Mouse (Mus musculus) spleen, adult 10 weeks (tissue): ENCODE measurements around the gene Chtf18. TPM values are rescaled to one million over a fixed set of nuclear protein-coding genes. Genes with fewer than 3 reads are reported as not detected.

Source experiments
- polyA plus RNA-seq: library from polyadenylated mRNA; stranded (reverse); fragments of 350-450 nt; fragmentation: Illumina TruSeq; extraction: RNeasy Lipid Tissue Mini Kit (QIAGEN cat#74804); gene quantifications from one replicate; pipeline ENCODE4 v1.2.3, GENCODE M21; 2015; ENCODE audit warnings: low replicate concordance; ENCODE audit not compliant: insufficient read depth

Chtf18 gene
- 3.2 TPM for polyA plus RNA-seq

DNA sequence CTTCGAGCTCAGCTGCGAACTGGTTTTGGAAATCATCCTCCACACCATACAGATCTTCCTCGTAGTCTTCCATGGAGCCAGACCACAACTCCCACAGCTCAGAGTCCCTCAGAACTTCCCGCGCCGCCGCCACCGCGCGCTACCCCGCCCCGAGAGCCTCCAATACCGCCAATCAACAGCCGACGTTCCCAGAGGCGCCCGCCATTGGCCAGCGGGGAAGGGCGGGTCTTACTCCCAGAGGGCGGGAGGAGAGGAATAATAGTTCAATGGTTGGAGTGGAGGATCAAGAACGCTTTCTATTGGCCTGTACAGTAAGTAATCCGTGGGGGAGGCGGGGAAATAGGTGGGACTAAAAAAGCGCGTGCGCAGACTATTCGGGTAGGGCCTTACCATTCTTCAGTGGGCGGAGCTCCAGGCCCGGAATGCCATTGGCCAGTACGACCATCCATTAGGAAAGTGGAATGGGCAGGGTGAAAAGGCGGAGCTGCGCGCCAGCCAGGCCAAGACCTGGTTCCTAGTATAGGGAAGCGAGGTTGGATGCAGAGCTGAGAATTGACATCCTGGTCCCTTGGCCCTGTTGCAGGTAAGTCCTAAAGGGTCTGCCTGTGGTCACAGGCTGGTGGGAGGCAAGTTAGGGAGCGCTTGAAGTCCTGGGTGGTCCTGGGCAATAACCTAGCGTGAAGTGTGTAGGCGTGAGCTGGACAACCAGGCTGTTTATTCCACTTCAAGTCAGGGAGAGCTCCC lies at the start of gene Chtf18, which contains the start of gene Rpusd1:
TSS of gene Chtf18 (minus strand) at position 155 of the 744 bp plus-strand sequence.
TSS of gene Rpusd1 (plus strand) at position 406 of the 744 bp plus-strand sequence.

DNA sequence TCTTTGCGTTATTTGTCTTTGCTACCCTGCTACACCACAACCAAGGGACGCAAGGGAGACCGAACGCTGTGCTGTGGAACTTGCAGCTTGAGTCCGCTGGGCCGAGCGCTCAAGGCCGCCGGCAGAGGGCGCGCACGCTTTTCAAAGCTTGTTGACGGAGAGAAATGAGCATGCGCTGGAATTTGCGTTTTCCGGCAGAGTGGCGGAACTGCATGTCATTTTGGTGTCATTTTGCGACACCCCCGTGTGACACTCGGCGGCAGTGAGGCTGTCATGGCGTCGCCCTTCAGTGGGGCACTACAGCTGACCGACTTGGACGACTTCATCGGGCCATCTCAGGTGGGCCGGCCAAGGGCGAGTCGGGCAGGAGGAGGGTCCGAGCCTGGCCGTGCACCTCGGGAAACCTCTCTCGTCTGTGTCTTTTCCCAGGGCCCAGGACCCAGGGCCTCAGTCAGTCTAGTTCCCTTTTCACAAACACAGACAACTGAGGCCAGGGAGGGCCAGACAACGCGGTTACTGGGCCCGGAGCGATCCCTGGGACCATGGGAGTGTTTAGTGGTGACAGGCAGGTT lies 46.4 kb upstream of the Chtf18 start, which contains the start of gene Narfl:
TSS of gene Narfl (plus strand) at position 228 of the 572 bp plus-strand sequence.

DNA sequence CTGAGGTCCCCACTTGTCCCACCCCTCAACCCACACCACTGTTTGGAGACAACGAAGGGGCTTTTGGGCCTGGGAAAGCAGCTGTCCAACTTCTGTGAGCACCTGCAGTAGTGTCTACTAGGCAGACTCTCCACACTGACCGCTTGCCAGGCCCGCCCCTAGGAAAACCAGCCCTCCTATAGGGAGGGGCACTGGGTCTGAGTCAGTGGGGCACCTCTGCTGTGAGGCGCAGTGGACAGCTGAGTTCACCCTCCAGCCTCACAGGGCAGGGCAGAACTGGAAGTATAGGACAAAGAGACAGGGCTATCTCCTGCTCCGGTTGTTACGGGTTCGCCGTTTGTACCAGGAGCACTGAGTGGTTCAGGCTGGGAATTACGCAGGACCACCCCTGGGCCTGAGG lies 27.0 kb upstream of the Chtf18 start, which contains the start of gene Msln:
TSS of gene Msln (minus strand) at position 138 of the 400 bp plus-strand sequence.

DNA sequence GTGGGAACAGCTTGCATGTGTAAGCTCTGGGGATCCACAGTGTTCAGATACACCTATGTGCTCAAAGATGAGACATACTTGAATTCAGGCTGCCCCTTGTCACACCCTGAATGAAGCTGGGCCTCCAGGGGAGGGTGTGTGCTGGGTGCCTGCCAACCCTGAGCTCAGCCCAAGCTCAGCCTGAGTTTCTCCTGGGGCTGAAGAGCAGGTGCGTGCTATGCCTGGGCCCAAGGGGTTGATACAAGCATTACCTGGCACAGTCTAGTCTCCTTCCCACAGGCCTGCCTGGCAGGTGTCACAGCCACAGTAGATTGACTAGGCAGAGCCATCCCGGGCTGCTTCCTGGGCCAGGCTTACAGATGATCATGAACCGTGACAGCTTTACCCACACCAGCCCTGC lies 8.5 kb upstream of the Chtf18 start, which contains the start of gene Mslnl:
TSS of gene Mslnl (plus strand) at position 298 of the 400 bp plus-strand sequence.

DNA sequence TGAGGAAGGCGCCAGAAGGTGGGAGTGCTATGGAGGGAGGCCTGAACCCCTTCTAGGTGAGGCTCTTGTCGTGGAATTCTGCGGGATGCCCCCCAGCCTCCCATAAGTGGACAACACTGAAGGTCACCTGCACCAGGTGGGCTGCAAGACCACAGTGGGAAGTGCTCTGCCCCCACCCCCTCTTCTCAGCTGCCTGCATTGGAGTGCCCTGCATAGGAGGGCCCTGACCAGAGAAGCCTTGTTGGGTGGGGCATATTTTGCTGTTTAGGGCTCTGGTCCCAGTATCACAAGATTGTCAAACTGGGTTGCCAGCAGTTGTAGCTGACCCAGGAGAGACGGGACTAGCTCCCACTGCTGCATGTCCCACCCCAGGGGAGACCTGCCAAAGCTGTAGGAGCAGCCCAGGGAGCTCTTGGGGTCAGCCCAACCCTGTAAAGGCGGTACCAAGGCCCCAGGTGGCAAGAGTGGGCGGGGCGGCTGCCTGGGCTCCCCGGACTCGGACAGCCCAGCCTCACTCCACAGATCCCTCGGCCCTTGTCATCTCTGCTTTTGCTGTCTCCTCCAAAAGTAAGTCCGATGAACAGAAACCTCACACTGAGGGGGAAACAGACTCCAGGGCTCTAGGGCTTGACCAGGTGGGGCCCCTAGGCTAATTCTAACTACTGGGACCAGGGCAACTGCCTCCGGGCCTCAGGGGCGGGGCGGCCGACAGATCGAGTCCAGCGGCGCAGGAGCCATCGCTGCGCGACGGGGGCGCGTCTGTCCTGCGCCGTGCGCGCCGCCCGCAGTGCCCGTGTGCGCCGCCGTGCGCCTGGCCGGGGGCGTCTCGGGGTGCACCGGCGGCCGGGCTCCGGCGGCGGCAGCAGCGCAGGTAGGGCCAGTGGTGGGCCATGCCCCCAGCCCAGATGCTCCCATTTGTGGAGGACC lies 10.2 kb downstream of the Chtf18 start, which contains the start of gene Gng13:
TSS of gene Gng13 (plus strand) at position 461 of the 927 bp plus-strand sequence.

Other genes with a start within 250 kb of the Chtf18 start
- not detected for gene Sstr5, start 230.1 kb downstream of the Chtf18 start, polyA plus RNA-seq
- 0.55 TPM for gene Sox8, start 156.7 kb downstream of the Chtf18 start, polyA plus RNA-seq
- gene Lmf1, start 148.3 kb downstream of the Chtf18 start, polyA plus RNA-seq = 7.9 TPM
- gene Gng13, start 10.2 kb downstream of the Chtf18 start, polyA plus RNA-seq = not detected
- 1.5 TPM for gene Rpusd1, start 251 bp upstream of the Chtf18 start, polyA plus RNA-seq
- gene Mslnl, start 8.6 kb upstream of the Chtf18 start, polyA plus RNA-seq = not detected
- 1.9 TPM for gene Msln, start 27.0 kb upstream of the Chtf18 start, polyA plus RNA-seq
- 15.2 TPM for gene Narfl, start 46.4 kb upstream of the Chtf18 start, polyA plus RNA-seq
- gene Haghl, start 58.3 kb upstream of the Chtf18 start, polyA plus RNA-seq = 7.3 TPM
- not detected for gene Ccdc78, start 59.2 kb upstream of the Chtf18 start, polyA plus RNA-seq
- gene Fam173a, start 65.5 kb upstream of the Chtf18 start, polyA plus RNA-seq = 19.6 TPM
- gene AC134908.4, start 68.2 kb upstream of the Chtf18 start, polyA plus RNA-seq = not detected
- gene Metrn, start 69.7 kb upstream of the Chtf18 start, polyA plus RNA-seq = 2.4 TPM
- gene Fbxl16, start 81.7 kb upstream of the Chtf18 start, polyA plus RNA-seq = 0.46 TPM
- 7.8 TPM for gene Wdr24, start 96.2 kb upstream of the Chtf18 start, polyA plus RNA-seq
- 21.8 TPM for gene Jmjd8, start 101.4 kb upstream of the Chtf18 start, polyA plus RNA-seq
- 41.4 TPM for gene Stub1, start 106.0 kb upstream of the Chtf18 start, polyA plus RNA-seq
- not detected for gene Rhbdl1, start 109.9 kb upstream of the Chtf18 start, polyA plus RNA-seq
- 0.30 TPM for gene Gm20683, start 114.3 kb upstream of the Chtf18 start, polyA plus RNA-seq
- 38.1 TPM for gene Rhot2, start 117.4 kb upstream of the Chtf18 start, polyA plus RNA-seq
- 9.6 TPM for gene Wdr90, start 134.1 kb upstream of the Chtf18 start, polyA plus RNA-seq
- 1.4 TPM for gene Mcrip2, start 141.3 kb upstream of the Chtf18 start, polyA plus RNA-seq
- gene Mettl26, start 147.7 kb upstream of the Chtf18 start, polyA plus RNA-seq = 14.3 TPM
- gene Wfikkn1, start 153.4 kb upstream of the Chtf18 start, polyA plus RNA-seq = 0.21 TPM
- gene Rab40c, start 192.3 kb upstream of the Chtf18 start, polyA plus RNA-seq = 10.4 TPM
- 70.8 TPM for gene Pigq, start 217.5 kb upstream of the Chtf18 start, polyA plus RNA-seq
- 0.28 TPM for gene Nhlrc4, start 217.5 kb upstream of the Chtf18 start, polyA plus RNA-seq
- not detected for gene A930017K11Rik, start 225.1 kb upstream of the Chtf18 start, polyA plus RNA-seq